Mouse (Mus musculus) MEL (cell line): ENCODE data around the gene Gpx7. TPM values are rescaled to one million over a fixed set of nuclear protein-coding genes. Genes with fewer than 3 reads are reported as not detected.

Experiments
- DNase-seq: peaks from one replicate; pipeline ENCODE4 v3.0.0; 2011; ENCODE audit warnings: low read depth, low spot score
- H3K27ac ChIP-seq: 2 replicates; pipeline ENCODE4 v1.5.1; 2012; ENCODE audit warnings: low read depth, mild to moderate bottlenecking, control low read depth, low read length, moderate library complexity; ENCODE audit not compliant: control insufficient read depth
- H3K27me3 ChIP-seq, 2 experiments: fragments of 150-350 bp in 1 of 2; sonication (generic) in 1 of 2; 2 replicates each; pipeline ENCODE4 v1.6.1; 2012; ENCODE audit warnings: low read length in 2 of 2, mild to moderate bottlenecking in 2 of 2, improper control_type of control experiment in 1 of 2, moderate library complexity in 1 of 2; ENCODE audit not compliant: insufficient read depth in 2 of 2, control insufficient read depth in 1 of 2
- H3K36me3 ChIP-seq, 2 experiments: 2 replicates each; pipeline ENCODE4 v1.6.1; 2012 to 2014; ENCODE audit warnings: low read length in 2 of 2, improper control_type of control experiment in 1 of 2, inconsistent platforms in 1 of 2, mild to moderate bottlenecking in 1 of 2; ENCODE audit not compliant: insufficient read depth in 2 of 2, control insufficient read depth in 1 of 2
- H3K4me1 ChIP-seq, 2 experiments: fragments of 150-350 bp in 1 of 2; sonication (generic) in 1 of 2; 2 replicates each; pipeline ENCODE4 v1.6.1; 2012; ENCODE audit warnings: low read length in 2 of 2, improper control_type of control experiment in 1 of 2, mild to moderate bottlenecking in 1 of 2; ENCODE audit not compliant: insufficient read depth in 2 of 2, control insufficient read depth in 1 of 2
- H3K4me3 ChIP-seq, 2 experiments: fragments of 150-350 bp in 1 of 2; sonication (generic) in 1 of 2; 2 replicates each; pipeline ENCODE4 v1.5.1; 2012; ENCODE audit warnings: low read depth in 2 of 2, low read length in 2 of 2, mild to moderate bottlenecking in 2 of 2, moderate library complexity in 2 of 2, control low read depth in 1 of 2, improper control_type of control experiment in 1 of 2; ENCODE audit not compliant: control insufficient read depth in 1 of 2, insufficient read depth in 1 of 2
- H3K79me2 ChIP-seq: 2 replicates; pipeline ENCODE4 v1.6.1; 2012; ENCODE audit warnings: mild to moderate bottlenecking, low read length, moderate library complexity; ENCODE audit not compliant: control insufficient read depth, poor library complexity, insufficient read depth
- H3K9ac ChIP-seq: 2 replicates; pipeline ENCODE4 v1.6.1; 2012; ENCODE audit warnings: low read depth, mild to moderate bottlenecking, control low read depth, low read length, moderate library complexity; ENCODE audit not compliant: control insufficient read depth, poor library complexity, severe bottlenecking
- H3K9me3 ChIP-seq: fragments of 150-350 bp; sonication (generic); replicated peaks from 2 replicates; pipeline ENCODE4 v1.6.1; 2012; ENCODE audit warnings: mild to moderate bottlenecking, low read length, improper control_type of control experiment, moderate library complexity; ENCODE audit not compliant: insufficient read depth
- CHD1 ChIP-seq: IDR thresholded peaks from 2 replicates; pipeline ENCODE4 v1.6.1; 2012; ENCODE audit warnings: low read depth, mild to moderate bottlenecking, inconsistent platforms, low read length, improper control_type of control experiment
- CTCF ChIP-seq, 3 experiments: IDR thresholded peaks in 2 of 3; conservative IDR thresholded peaks in 1 of 3; 2 replicates each; pipeline ENCODE4 v1.5.1; 2011 to 2012; ENCODE audit warnings: low read length in 3 of 3, low read depth in 2 of 3, mild to moderate bottlenecking in 2 of 3, improper control_type of control experiment in 1 of 3, inconsistent platforms in 1 of 3, mixed read lengths in 1 of 3, moderate library complexity in 1 of 3; ENCODE audit not compliant: control insufficient read depth in 1 of 3, insufficient read depth in 1 of 3, poor library complexity in 1 of 3, severe bottlenecking in 1 of 3
- E2F4 ChIP-seq: IDR thresholded peaks from 2 replicates; pipeline ENCODE4 v1.6.1; 2011; ENCODE audit warnings: low read depth, low read length, improper control_type of control experiment, borderline replicate concordance
- ETS1 ChIP-seq: IDR thresholded peaks from 2 replicates; pipeline ENCODE4 v1.6.1; 2012; ENCODE audit warnings: low read depth, mild to moderate bottlenecking, inconsistent platforms, low read length, improper control_type of control experiment, moderate library complexity
- GABPA ChIP-seq: IDR thresholded peaks from 2 replicates; pipeline ENCODE4 v1.6.1; 2012; ENCODE audit warnings: low read depth, mild to moderate bottlenecking, inconsistent platforms, low read length, improper control_type of control experiment, moderate library complexity
- JUND ChIP-seq: IDR thresholded peaks from 2 replicates; pipeline ENCODE4 v1.6.1; 2011; ENCODE audit warnings: low read depth, mild to moderate bottlenecking, improper control_type of control experiment, low read length
- MAFK ChIP-seq: IDR thresholded peaks from 2 replicates; pipeline ENCODE4 v1.6.1; 2011; ENCODE audit warnings: low read depth, mild to moderate bottlenecking, low read length, improper control_type of control experiment, borderline replicate concordance
- MAX ChIP-seq: IDR thresholded peaks from 2 replicates; pipeline ENCODE4 v1.6.1; 2011; ENCODE audit warnings: low read length, improper control_type of control experiment
- MAZ ChIP-seq: IDR thresholded peaks from 2 replicates; pipeline ENCODE4 v1.6.1; 2012; ENCODE audit warnings: low read depth, mild to moderate bottlenecking, inconsistent platforms, low read length, improper control_type of control experiment
- MEF2A ChIP-seq: IDR thresholded peaks from 2 replicates; pipeline ENCODE4 v1.6.1; 2014; ENCODE audit warnings: low read depth, mild to moderate bottlenecking, inconsistent platforms, low read length, improper control_type of control experiment; ENCODE audit not compliant: poor library complexity, insufficient replicate concordance, severe bottlenecking; ENCODE audit errors: extremely low read depth
- MYB ChIP-seq: IDR thresholded peaks from 2 replicates; pipeline ENCODE4 v1.6.1; 2011; ENCODE audit warnings: mild to moderate bottlenecking, low read depth, low read length, improper control_type of control experiment
- NRF1 ChIP-seq: IDR thresholded peaks from 2 replicates; pipeline ENCODE4 v1.6.1; 2014; ENCODE audit warnings: low read depth, mild to moderate bottlenecking, inconsistent platforms, low read length, improper control_type of control experiment, moderate library complexity; ENCODE audit not compliant: poor library complexity, insufficient read depth, severe bottlenecking
- POLR2A ChIP-seq, 2 experiments: IDR thresholded peaks; 2 replicates each; pipeline ENCODE4 v1.6.1; 2011 to 2012; ENCODE audit warnings: low read length in 2 of 2, mild to moderate bottlenecking in 2 of 2, control low read depth in 1 of 2, improper control_type of control experiment in 1 of 2, low read depth in 1 of 2, moderate library complexity in 1 of 2; ENCODE audit not compliant: control insufficient read depth in 1 of 2, insufficient read depth in 1 of 2, poor library complexity in 1 of 2
- POLR2AphosphoS2 ChIP-seq: IDR thresholded peaks from 2 replicates; pipeline ENCODE4 v1.6.1; 2011; ENCODE audit warnings: low read length, improper control_type of control experiment
- POLR2AphosphoS5 ChIP-seq: IDR thresholded peaks from 2 replicates; pipeline ENCODE4 v1.6.1; 2012; ENCODE audit warnings: low read depth, borderline replicate concordance, mild to moderate bottlenecking, inconsistent platforms, low read length, moderate library complexity, mixed read lengths
- RAD21 ChIP-seq: IDR thresholded peaks from 2 replicates; pipeline ENCODE4 v1.6.1; 2011; ENCODE audit warnings: mild to moderate bottlenecking, low read depth, low read length, improper control_type of control experiment
- RCOR1 ChIP-seq: IDR thresholded peaks from 2 replicates; pipeline ENCODE4 v1.6.1; 2012; ENCODE audit warnings: low read depth, mild to moderate bottlenecking, inconsistent platforms, low read length, improper control_type of control experiment
- SIN3A ChIP-seq: IDR thresholded peaks from 2 replicates; pipeline ENCODE4 v1.6.1; 2012; ENCODE audit warnings: low read length, improper control_type of control experiment, inconsistent platforms
- SMC3 ChIP-seq: IDR thresholded peaks from 2 replicates; pipeline ENCODE4 v1.6.1; 2011; ENCODE audit warnings: low read depth, low read length, improper control_type of control experiment
- TBP ChIP-seq: IDR thresholded peaks from 2 replicates; pipeline ENCODE4 v1.8.0; 2011; ENCODE audit warnings: low read depth, low read length, improper control_type of control experiment
- UBTF ChIP-seq: IDR thresholded peaks from 2 replicates; pipeline ENCODE4 v1.6.1; 2012; ENCODE audit warnings: low read depth, mild to moderate bottlenecking, inconsistent platforms, low read length, improper control_type of control experiment, moderate library complexity, borderline replicate concordance; ENCODE audit not compliant: insufficient read depth
- USF1 ChIP-seq: IDR thresholded peaks from 2 replicates; pipeline ENCODE4 v1.6.1; 2014; ENCODE audit warnings: low read depth, mild to moderate bottlenecking, inconsistent platforms, low read length, improper control_type of control experiment, moderate library complexity
- USF2 ChIP-seq, 2 experiments: IDR thresholded peaks; 2 replicates each; pipeline ENCODE4 v1.6.1; 2011 to 2012; ENCODE audit warnings: improper control_type of control experiment in 2 of 2, low read length in 2 of 2, borderline replicate concordance in 1 of 2, inconsistent platforms in 1 of 2, low read depth in 1 of 2, mild to moderate bottlenecking in 1 of 2; ENCODE audit not compliant: insufficient read depth in 1 of 2
- ZC3H11A ChIP-seq: IDR thresholded peaks from 2 replicates; pipeline ENCODE4 v1.6.1; 2012; ENCODE audit warnings: low read depth, mild to moderate bottlenecking, inconsistent platforms, low read length, improper control_type of control experiment
- ZMIZ1 ChIP-seq: IDR thresholded peaks from 2 replicates; pipeline ENCODE4 v1.6.1; 2012; ENCODE audit warnings: low read depth, mild to moderate bottlenecking, inconsistent platforms, low read length, improper control_type of control experiment, moderate library complexity
- ZNF384 ChIP-seq: IDR thresholded peaks from 2 replicates; pipeline ENCODE4 v1.6.1; 2012; ENCODE audit warnings: low read depth, mild to moderate bottlenecking, inconsistent platforms, low read length, improper control_type of control experiment
- polyA plus RNA-seq, 2 experiments: library from polyadenylated mRNA; stranded (reverse) in 1 of 2; unstranded in 1 of 2; fragments of >175 nt in 1 of 2; fragments of >200 nt in 1 of 2; gene quantifications; 2 replicates each; pipeline versions ENCODE4 v1.2.1 to v1.2.4; 2012; ENCODE audit warnings: low replicate concordance in 2 of 2, low read depth in 1 of 2; ENCODE audit not compliant: insufficient read length in 2 of 2, insufficient read depth in 1 of 2, missing spikeins in 1 of 2
- total RNA-seq: library from RNA; depleted of rRNA; stranded (reverse); fragments of 300-350 nt; gene quantifications from 2 replicates; pipeline ENCODE4 v1.2.3, GENCODE M21; 2012

The Gpx7 gene
- total and polyA plus RNA-seq, 3 experiments = not detected

DNA sequence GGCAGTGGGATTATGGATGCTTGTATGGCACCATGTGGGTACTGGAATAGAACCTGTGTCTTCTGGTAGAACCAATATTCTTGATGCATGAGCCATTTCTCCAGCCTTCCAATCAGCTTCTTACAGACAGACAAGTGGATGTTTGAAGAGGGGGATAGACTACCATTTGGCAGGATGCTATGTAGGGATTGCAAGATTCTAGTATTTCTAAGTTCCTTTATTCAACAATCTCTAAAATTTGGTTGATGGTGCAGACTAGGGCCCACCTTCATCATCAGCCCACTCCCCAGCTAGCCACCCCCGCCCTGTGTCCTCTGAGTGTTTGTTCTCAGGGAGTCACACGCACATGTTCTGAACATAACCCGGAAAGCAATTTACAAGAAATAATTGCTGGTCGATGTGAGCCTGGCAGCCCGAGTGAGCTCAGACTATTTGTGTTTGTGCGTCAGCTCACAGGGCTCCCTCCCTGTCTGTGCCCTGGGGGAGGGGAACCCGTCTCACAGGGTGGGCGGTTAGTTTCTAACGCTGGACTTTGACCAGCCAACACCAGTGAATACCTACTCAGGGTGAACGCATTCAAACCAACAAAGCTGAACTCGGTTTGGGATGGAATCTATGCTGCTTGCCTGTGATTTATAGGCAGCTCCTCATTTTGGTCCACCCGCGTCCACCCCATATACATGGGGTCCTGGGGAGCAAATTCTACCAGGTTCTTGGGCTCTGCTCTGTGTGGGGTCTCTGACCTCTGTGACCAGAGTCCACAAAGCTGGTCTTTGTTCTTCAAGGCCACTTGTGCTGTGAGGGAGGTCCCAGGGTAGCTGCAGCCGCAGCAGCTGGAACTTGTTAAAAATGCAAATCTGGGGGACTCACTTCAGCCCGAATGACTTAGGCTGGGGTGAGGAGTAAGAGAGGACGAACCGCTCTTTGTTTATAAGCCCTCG lies 44.2 kb downstream of the Gpx7 start:
- Histone ChIP-seq H3K9ac (no peak overlapping the region), H3K79me2 (no peaks in the 10 kb centered on the region), H3K27ac (no peak overlapping the region), H3K27me3 (peaks cover 0 to 4% of the 10 kb centered on the region in 2 experiments; a peak in 3 of 4 replicates), H3K9me3 (no peaks in the 10 kb centered on the region), H3K36me3 (no peaks in the 10 kb centered on the region), H3K4me1 (no peaks in the 10 kb centered on the region), H3K4me3 (no peak overlapping the region)
- TF ChIP-seq MAX (no peak), TBP (no peak), MAFK (no peak), JUND (no peak), ZNF384 (no peak), NRF1 (no peak), CTCF (IDR thresholded peaks at IDR 0.05 in 2 of 3, conservative IDR thresholded peaks at IDR 0.05 in 1 of 3; ENCODE audit: control insufficient read depth in 1 of 3, insufficient read depth in 1 of 3, low read depth in 2 of 3, low read length in 3 of 3, poor library complexity in 1 of 3, severe bottlenecking in 1 of 3) (no peak), RAD21 (no peak), ZMIZ1 (no peak), CHD1 (no peak), SIN3A (no peak), GABPA (no peak), UBTF (no peak), POLR2A (IDR thresholded peaks at IDR 0.05; ENCODE audit: control insufficient read depth in 1 of 2, insufficient read depth in 1 of 2, low read depth in 1 of 2, low read length in 2 of 2, poor library complexity in 1 of 2) (no peak)
- no peak for DNase-seq

- Histone ChIP-seq H3K4me3 (no peak overlapping the region), H3K79me2 (no peaks in the 10 kb centered on the region), H3K9ac (no peak overlapping the region), H3K36me3 (no peaks in the 10 kb centered on the region), H3K27ac (no peak overlapping the region), H3K9me3 (no peaks in the 10 kb centered on the region), H3K4me1 (no peaks in the 10 kb centered on the region), H3K27me3 (peaks cover 0 to 3% of the 10 kb centered on the region in 2 experiments; a peak in 2 of 4 replicates)
- TF ChIP-seq TBP (no peak), USF1 (no peak), MYB (no peak), ZC3H11A (no peak), CTCF (IDR thresholded peaks at IDR 0.05 in 2 of 3, conservative IDR thresholded peaks at IDR 0.05 in 1 of 3; ENCODE audit: control insufficient read depth in 1 of 3, insufficient read depth in 1 of 3, low read depth in 2 of 3, low read length in 3 of 3, poor library complexity in 1 of 3, severe bottlenecking in 1 of 3) (no peak), GABPA (no peak), NRF1 (no peak), POLR2AphosphoS2 (no peak), E2F4 (no peak), USF2 (IDR thresholded peaks at IDR 0.05; ENCODE audit: borderline replicate concordance in 1 of 2, insufficient read depth in 1 of 2, low read depth in 1 of 2, low read length in 2 of 2) (no peak), SIN3A (no peak), RCOR1 (no peak), JUND (no peak), ZMIZ1 (no peak), SMC3 (no peak), MEF2A (no peak), MAFK (no peak), MAZ (no peak), ETS1 (no peak), POLR2AphosphoS5 (no peak)
- no peak for DNase-seq
Measured at GRCm38 (mm10) chr4:108360136-108361055, 46.4 kb downstream of the Gpx7 start.
